In genomic region chr11:35760001-35760626, GRCm38 (mm10) we compare ENCODE assay signal across 25 mouse cellular contexts. TPM values are rescaled to one million over a fixed set of nuclear protein-coding genes. Genes with fewer than 3 reads are reported as not detected.
"Had no signal": no experiment of that assay in that cellular context is flagged by ENCODE, and none has a peak within 500 bp of the region (broad histone marks: within the 10 kb centered on the region; RNA-seq: fewer than 3 reads in every experiment).

No protein-coding gene starts in this region.

- H3K9me3 ChIP-seq: kidney, embryonic 15.5 days; limb, embryonic 10.5 days; limb, embryonic 13.5 days; liver, embryonic 12.5 days; liver, embryonic 15.5 days; lung, embryonic 15.5 days; megakaryocyte, embryonic 14.5 days; midbrain, embryonic 10.5 days; midbrain, embryonic 13.5 days had no signal

- H3K27ac ChIP-seq: kidney, embryonic 15.5 days; limb, embryonic 10.5 days; limb, embryonic 13.5 days; liver, embryonic 12.5 days; liver, embryonic 15.5 days; lung, embryonic 15.5 days; midbrain, embryonic 10.5 days; midbrain, embryonic 13.5 days had no signal

- DNase-seq: kidney, adult 11 months; kidney, adult 8-10 months; kidney, postnatal 10 days; kidney, postnatal 36 days; liver; lung, adult 18-20 months; lung, postnatal 10 days; lung, postnatal 36 days; right cerebral cortex, adult 18-20 months; right cerebral cortex, postnatal 14 days; thymus, postnatal 25 days had no signal

- ATAC-seq: liver, embryonic 12.5 days; midbrain, embryonic 13.5 days; midbrain, embryonic 16.5 days had no signal

- H3K27me3 ChIP-seq: kidney, embryonic 15.5 days; limb, embryonic 13.5 days; liver, embryonic 15.5 days; lung, embryonic 15.5 days; midbrain, embryonic 13.5 days had no signal

- H3K4me2 ChIP-seq: kidney, embryonic 15.5 days; limb, embryonic 13.5 days; liver, embryonic 12.5 days; liver, embryonic 15.5 days; lung, embryonic 15.5 days; midbrain, embryonic 13.5 days had no signal

- H3K4me1 ChIP-seq: limb, embryonic 10.5 days; liver, embryonic 12.5 days; liver, embryonic 15.5 days; megakaryocyte, embryonic 14.5 days; midbrain, embryonic 10.5 days; midbrain, embryonic 13.5 days had no signal

- H3K4me3 ChIP-seq: kidney, embryonic 15.5 days; limb, embryonic 10.5 days; limb, embryonic 13.5 days; liver, embryonic 12.5 days; liver, embryonic 15.5 days; lung, embryonic 15.5 days; megakaryocyte, embryonic 14.5 days; midbrain, embryonic 10.5 days; midbrain, embryonic 13.5 days; myocyte had no signal

- H3K9ac ChIP-seq: kidney, embryonic 15.5 days; limb, embryonic 13.5 days; liver, embryonic 12.5 days; liver, embryonic 15.5 days; lung, embryonic 15.5 days; midbrain, embryonic 13.5 days had no signal

- H3K36me3 ChIP-seq: kidney, embryonic 15.5 days; limb, embryonic 10.5 days; limb, embryonic 13.5 days; liver, embryonic 12.5 days; liver, embryonic 15.5 days; lung, embryonic 15.5 days; midbrain, embryonic 10.5 days; midbrain, embryonic 13.5 days had no signal

RNA-seq across cellular contexts. Expression of gene Fbll1, which starts 38.6 kb away (rescaled TPM):
- total RNA-seq: monocyte, adult 5-6 weeks had no signal
- polyA plus RNA-seq: limb, embryonic 10.5 days; limb, embryonic 13.5 days; liver, embryonic 12.5 days; liver, embryonic 15.5 days; myocyte; spleen, adult 2 months; thymus, postnatal 0 days had no signal
